In the genomic region with DNA sequence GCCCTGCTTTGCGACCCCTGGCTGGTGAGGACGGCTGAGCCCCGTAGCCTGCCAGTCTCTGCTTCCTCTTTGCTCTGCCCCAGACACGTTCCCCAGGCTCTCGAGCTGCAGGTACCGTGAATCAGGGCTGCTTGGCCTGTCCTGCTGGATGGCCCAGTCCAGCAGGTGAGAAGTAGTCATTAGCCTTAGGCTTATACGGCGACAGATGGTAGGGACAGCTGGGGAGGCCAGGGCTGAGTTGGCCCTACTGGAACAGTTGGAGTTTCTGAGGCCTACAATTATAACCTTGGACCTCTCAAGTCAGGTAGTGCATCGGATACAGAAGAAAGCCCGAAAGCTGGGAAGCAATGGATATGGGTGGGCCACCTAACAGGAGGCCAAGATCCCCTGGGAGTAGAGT, we compare ENCODE assay signal across 22 mouse cellular contexts. TPM values are rescaled to one million over a fixed set of nuclear protein-coding genes. Genes with fewer than 3 reads are reported as not detected.
DNase-seq lines count a peak whose midpoint lies in the region; ATAC-seq and TF ChIP-seq lines count a peak whose summit lies in the region.
"Had no signal": no experiment of that assay in that cellular context is flagged by ENCODE, and none has a peak within 500 bp of the region (broad histone marks: within the 10 kb centered on the region; RNA-seq: fewer than 3 reads in every experiment).

No protein-coding gene starts in this region.

- no peak for TF ChIP-seq POLR2A in myocyte (IDR thresholded peaks at IDR 0.05; ENCODE audit: insufficient read length, low read depth)

- H3K36me3 ChIP-seq in limb, embryonic 13.5 days = peaks cover 96% of the 10 kb centered on the region
- H3K36me3 ChIP-seq in limb, embryonic 10.5 days = peaks cover 42% of the 10 kb centered on the region
- H3K36me3 ChIP-seq in myocyte (ENCODE audit: control insufficient read depth, insufficient read depth) = peaks cover 4% of the 10 kb centered on the region

- H3K27me3 ChIP-seq in limb, embryonic 13.5 days = no peaks in the 10 kb centered on the region
- H3K27me3 ChIP-seq in limb, embryonic 10.5 days (ENCODE audit: low read depth, poor library complexity, severe bottlenecking) = no peaks in the 10 kb centered on the region
- no peaks in the 10 kb centered on the region for H3K27me3 ChIP-seq in myocyte (ENCODE audit: control insufficient read depth, insufficient read depth, insufficient read length)
- H3K27me3 ChIP-seq: embryonic facial prominence, embryonic 13.5 days; forebrain, embryonic 12.5 days; intestine, embryonic 15.5 days; Patski had no signal

- H3K4me2 ChIP-seq in limb, embryonic 13.5 days (replicated peaks) = no peak overlapping the region
- no peak overlapping the region for H3K4me2 ChIP-seq in myocyte (ENCODE audit: low read depth)
- H3K4me2 ChIP-seq: embryonic facial prominence, embryonic 13.5 days; forebrain, embryonic 12.5 days; hindbrain, embryonic 14.5 days; intestine, embryonic 15.5 days had no signal

- ATAC-seq in limb, embryonic 13.5 days (ENCODE audit: low FRiP score, low read depth) = 0 out of 2 replicates have a peak, but pooled peaks have one; percentile 10
- ATAC-seq: activated CD4-positive, CD25-positive, alpha-beta regulatory T cell, adult 4 months; forebrain, embryonic 16.5 days; intestine, embryonic 15.5 days; Patski had no signal

- no peak overlapping the region for H3ac ChIP-seq in myocyte (ENCODE audit: control insufficient read depth, insufficient read length)

- no peaks in the 10 kb centered on the region for H3K9me3 ChIP-seq in limb, embryonic 13.5 days
- H3K9me3 ChIP-seq in limb, embryonic 10.5 days (replicated peaks) = no peaks in the 10 kb centered on the region
- H3K9me3 ChIP-seq: embryonic facial prominence, embryonic 13.5 days; forebrain, embryonic 12.5 days; heart, embryonic 10.5 days; intestine, embryonic 15.5 days had no signal

- no peak overlapping the region for H3K9ac ChIP-seq in limb, embryonic 13.5 days
- H3K9ac ChIP-seq: embryonic facial prominence, embryonic 13.5 days; forebrain, embryonic 12.5 days; hindbrain, embryonic 14.5 days; intestine, embryonic 15.5 days had no signal

- no peaks in the 10 kb centered on the region for H3K4me1 ChIP-seq in limb, embryonic 13.5 days
- no peaks in the 10 kb centered on the region; the same call in 1 of the 2 replicates for H3K4me1 ChIP-seq in limb, embryonic 10.5 days
- H3K4me1 ChIP-seq: embryonic facial prominence, embryonic 13.5 days had no signal

- 85% methylated on average over 10 of the region's 10 CpGs for WGBS in limb, embryonic 13.5 days
- WGBS in limb, embryonic 10.5 days = 84% methylated on average over 10 of the region's 10 CpGs

- H3K4me3 ChIP-seq in limb, embryonic 13.5 days = no peak overlapping the region
- H3K4me3 ChIP-seq in limb, embryonic 10.5 days = no peak overlapping the region
- H3K4me3 ChIP-seq in myocyte = no peak overlapping the region
- H3K4me3 ChIP-seq: embryonic facial prominence, embryonic 13.5 days; forebrain, embryonic 12.5 days; heart, embryonic 10.5 days; intestine, embryonic 15.5 days had no signal

- DNase-seq in cerebellum, adult 11-12 months = peak; percentile 71
- DNase-seq in cerebellum, postnatal 4 days (ENCODE audit: low spot score in 2 of 2) = no peak
- DNase-seq in limb, embryonic 10.5 days (ENCODE audit: low spot score) = no peak
- DNase-seq in cerebellum, adult 9-10 months = peak; percentile 76
- DNase-seq in urinary bladder, adult 2 months (ENCODE audit: low spot score) = no peak
- DNase-seq in frontal cortex, adult 2 months (ENCODE audit: extremely low spot score in 1 of 2, low spot score in 1 of 2) = no peak
- DNase-seq: adrenal gland, postnatal 14 days; heart, adult 18-20 months; heart, postnatal 10 days; heart, postnatal 4 days; kidney, adult 18-20 months had no signal

- no peak overlapping the region for H3K27ac ChIP-seq in limb, embryonic 13.5 days
- no peak overlapping the region for H3K27ac ChIP-seq in limb, embryonic 10.5 days
- H3K27ac ChIP-seq: embryonic facial prominence, embryonic 13.5 days; forebrain, embryonic 12.5 days; heart, embryonic 10.5 days; hindbrain, embryonic 14.5 days; intestine, embryonic 15.5 days had no signal

- H3K79me2 ChIP-seq in myocyte (ENCODE audit: control insufficient read depth, insufficient read depth) = no peaks in the 10 kb centered on the region

TF ChIP-seq in myocyte, 11 proteins besides CTCF, POLR2A, EP300 and RAD21:
- TF ChIP-seq MAX (IDR thresholded peaks at IDR 0.05; ENCODE audit: low read depth) (no peak), POLR2AphosphoS2 (IDR thresholded peaks at IDR 0.05; ENCODE audit: insufficient read length, low read depth) (no peak), SRF (IDR thresholded peaks at IDR 0.05; ENCODE audit: control insufficient read depth, insufficient read length, low read depth) (no peak), TCF12 (IDR thresholded peaks at IDR 0.05; ENCODE audit: insufficient read depth, poor library complexity, severe bottlenecking) (no peak), MYOD1 (IDR thresholded peaks at IDR 0.05; ENCODE audit: control insufficient read depth in 1 of 3, insufficient read length in 2 of 3, low read depth in 2 of 3) (peak in 2 of 3 experiments; percentile 11 to 28), TCF3 (IDR thresholded peaks at IDR 0.05; ENCODE audit: insufficient read length, low read depth) (no peak), REST (IDR thresholded peaks at IDR 0.05; ENCODE audit: insufficient read depth, insufficient read length) (no peak)

RNA-seq across cellular contexts. Expression of a gene that starts 12.3 kb away (rescaled TPM):
- 14.7 and 16.6 TPM in 2 replicates for polyA plus RNA-seq in limb, embryonic 13.5 days (2015; fragmentation: Nextera tagmentation; extraction: Ambion mirVana)
- polyA plus RNA-seq in limb, embryonic 10.5 days (2016; fragmentation: Nextera tagmentation; extraction: Ambion mirVana) = 6.7 and 12.3 TPM in 2 replicates
- polyA plus RNA-seq in myocyte (2012; fragmentation: generic; extraction: Trizol) = 22.8 TPM
- polyA plus RNA-seq in urinary bladder, adult 2 months (2012; rRNA removed) = 33.2 and 42.5 TPM in 2 replicates
- 107 and 119 TPM in 2 replicates for polyA plus RNA-seq in frontal cortex, adult 2 months (2012; rRNA removed)

RNA-seq across cellular contexts. Expression of a gene that starts 27.9 kb away (rescaled TPM):
- 6.1 and 7.2 TPM in 2 replicates for polyA plus RNA-seq in limb, embryonic 13.5 days (2015; fragmentation: Nextera tagmentation; extraction: Ambion mirVana)
- polyA plus RNA-seq in limb, embryonic 10.5 days (2016; fragmentation: Nextera tagmentation; extraction: Ambion mirVana) = 2.1 and 3.5 TPM in 2 replicates
- 0.08 TPM for polyA plus RNA-seq in myocyte (2012; fragmentation: generic; extraction: Trizol)
- polyA plus RNA-seq in urinary bladder, adult 2 months (2012; rRNA removed) = 38.7 and 38.8 TPM in 2 replicates
- polyA plus RNA-seq in frontal cortex, adult 2 months (2012; rRNA removed) = 14.0 and 20.4 TPM in 2 replicates
- polyA plus RNA-seq: C2C12 had no signal

RNA-seq across cellular contexts. Expression of a gene that starts 54.0 kb away (rescaled TPM):
- 2.2 and 2.4 TPM in 2 replicates for polyA plus RNA-seq in limb, embryonic 13.5 days (2015; fragmentation: Nextera tagmentation; extraction: Ambion mirVana)
- polyA plus RNA-seq in limb, embryonic 10.5 days (2016; fragmentation: Nextera tagmentation; extraction: Ambion mirVana) = 1.4 and 2.7 TPM in 2 replicates
- 4.4 TPM for polyA plus RNA-seq in myocyte (2012; fragmentation: generic; extraction: Trizol)
- 18.0 and 20.5 TPM in 2 replicates for polyA plus RNA-seq in urinary bladder, adult 2 months (2012; rRNA removed)
- 0.90 and 1.4 TPM in 2 replicates for polyA plus RNA-seq in frontal cortex, adult 2 months (2012; rRNA removed)

RNA-seq across cellular contexts. Expression of a gene that starts 57.9 kb away (rescaled TPM):
- 62.5 and 71.0 TPM in 2 replicates for polyA plus RNA-seq in limb, embryonic 13.5 days (2015; fragmentation: Nextera tagmentation; extraction: Ambion mirVana)
- polyA plus RNA-seq in limb, embryonic 10.5 days (2016; fragmentation: Nextera tagmentation; extraction: Ambion mirVana) = 59.3 and 82.8 TPM in 2 replicates
- 352 TPM for polyA plus RNA-seq in myocyte (2012; fragmentation: generic; extraction: Trizol)
- polyA plus RNA-seq in urinary bladder, adult 2 months (2012; rRNA removed) = 149 and 150 TPM in 2 replicates
- 174 and 175 TPM in 2 replicates for polyA plus RNA-seq in frontal cortex, adult 2 months (2012; rRNA removed)

Comparison
In these comparisons a context has a peak if more than half of its experiments do, and no peak if none do; other contexts are left out.
1. DNase-seq: peak in cerebellum, adult 11-12 months (single experiment) and cerebellum, adult 9-10 months (single experiment); none in cerebellum, postnatal 4 days (0 of 2), limb, embryonic 10.5 days (single experiment), urinary bladder, adult 2 months (single experiment) and frontal cortex, adult 2 months (0 of 2).